Mouse (Mus musculus) brain, embryonic 14.5 days (tissue): ENCODE measurements around the gene Nuak1.

ENCODE experiments used
- CTCF ChIP-seq: fragments of 200-500 bp; IDR thresholded peaks from 2 replicates; pipeline ENCODE4 v1.5.1; 2012; ENCODE audit warnings: inconsistent platforms, mild to moderate bottlenecking, moderate library complexity, borderline replicate concordance; ENCODE audit not compliant: insufficient read depth, insufficient read length; ENCODE audit errors: extremely low read depth
- POLR2A ChIP-seq: fragments of 200-500 bp; IDR thresholded peaks from 2 replicates; pipeline ENCODE4 v1.6.1; 2012; ENCODE audit warnings: mild to moderate bottlenecking, inconsistent platforms, borderline replicate concordance; ENCODE audit not compliant: poor library complexity, insufficient read depth, insufficient read length, severe bottlenecking; ENCODE audit errors: extremely low read depth

GRCm38 (mm10) chr10:84465511-84465910, 25.1 kb upstream of the Nuak1 start:
- TF ChIP-seq CTCF = no peak
- TF ChIP-seq POLR2A = no peak
